Mouse (Mus musculus) ES-Bruce4 (cell line): Measurements from ENCODE around the gene Vgll4. TPM values are rescaled to one million over a fixed set of nuclear protein-coding genes. Genes with fewer than 3 reads are reported as not detected.

Experiments
- H3K27ac ChIP-seq: 2 replicates; pipeline ENCODE4 v1.5.1; 2012; ENCODE audit warnings: low read length, inconsistent platforms; ENCODE audit not compliant: insufficient read depth
- H3K27me3 ChIP-seq: 2 replicates; pipeline ENCODE4 v1.6.1; 2012; ENCODE audit warnings: mild to moderate bottlenecking, low read length, inconsistent platforms; ENCODE audit not compliant: control insufficient read depth, poor library complexity, insufficient read depth, severe bottlenecking
- H3K36me3 ChIP-seq: 2 replicates; pipeline ENCODE4 v1.6.1; 2012; ENCODE audit warnings: inconsistent platforms, mild to moderate bottlenecking, low read length, moderate library complexity; ENCODE audit not compliant: control insufficient read depth, poor library complexity, insufficient read depth, severe bottlenecking
- H3K4me1 ChIP-seq: one replicate; pipeline ENCODE4 v1.8.1; 2011; ENCODE audit warnings: low read length; ENCODE audit not compliant: control insufficient read depth, insufficient read depth
- H3K4me3 ChIP-seq: 2 replicates; pipeline ENCODE4 v1.5.1; 2011; ENCODE audit warnings: low read depth, mild to moderate bottlenecking, low read length
- H3K9ac ChIP-seq: 2 replicates; pipeline ENCODE4 v1.6.1; 2012; ENCODE audit warnings: low read depth, mild to moderate bottlenecking, inconsistent platforms; ENCODE audit not compliant: poor library complexity, severe bottlenecking
- H3K9me3 ChIP-seq: replicated peaks from 2 replicates; pipeline ENCODE4 v1.6.1; 2012; ENCODE audit warnings: mild to moderate bottlenecking, low read length, inconsistent platforms; ENCODE audit not compliant: control insufficient read depth, poor library complexity, insufficient read depth, severe bottlenecking
- CTCF ChIP-seq: IDR thresholded peaks from one replicate; pipeline ENCODE4 v1.8.1; 2011; ENCODE audit warnings: low read depth, low read length
- EP300 ChIP-seq: IDR thresholded peaks from 2 replicates; pipeline ENCODE4 v1.6.1; 2011; ENCODE audit warnings: low read depth, low read length; ENCODE audit not compliant: insufficient read depth
- POLR2A ChIP-seq: IDR thresholded peaks from one replicate; pipeline ENCODE4 v1.8.1; 2011; ENCODE audit warnings: low read length; ENCODE audit not compliant: insufficient read depth
- polyA plus RNA-seq: library from polyadenylated mRNA; stranded (reverse); fragments of >200 nt; gene quantifications from 2 replicates; pipeline ENCODE4 v1.2.4, GENCODE M21; 2011; ENCODE audit warnings: low read depth; ENCODE audit not compliant: missing spikeins, insufficient read depth, insufficient read length

Gene Vgll4
- polyA plus RNA-seq, 1 experiment, result 37.3 TPM

- Histone ChIP-seq H3K9me3 (no peaks in the 10 kb centered on the region), H3K4me3 (no peak overlapping the region), H3K27ac (no peak overlapping the region), H3K4me1 (no peaks in the 10 kb centered on the region), H3K27me3 (no peaks in the 10 kb centered on the region), H3K9ac (no peak overlapping the region), H3K36me3 (no peaks in the 10 kb centered on the region)
- TF ChIP-seq POLR2A (no peak), CTCF (no peak), EP300 (no peak)
These were observed 111.1 kb downstream of the Vgll4 start for GRCm38 (mm10) chr6:114858722-114859053.

- no peaks in the 10 kb centered on the region for H3K4me1 ChIP-seq
- H3K36me3 ChIP-seq, result no peaks in the 10 kb centered on the region
- TF ChIP-seq EP300 (no peak), CTCF (no peak), POLR2A (no peak)
- no peak overlapping the region for H3K9ac ChIP-seq
- H3K4me3 ChIP-seq, result no peak overlapping the region
- H3K27ac ChIP-seq, result no peak overlapping the region
- no peaks in the 10 kb centered on the region for H3K27me3 ChIP-seq
- H3K9me3 ChIP-seq, result no peaks in the 10 kb centered on the region
These were observed 111.6 kb downstream of the Vgll4 start for GRCm38 (mm10) chr6:114857996-114858721.

- no peak overlapping the region for H3K4me3 ChIP-seq
- H3K27me3 ChIP-seq, result no peaks in the 10 kb centered on the region
- H3K36me3 ChIP-seq, result no peaks in the 10 kb centered on the region
- H3K9ac ChIP-seq, result no peak overlapping the region
- TF ChIP-seq POLR2A (no peak), CTCF (no peak), EP300 (no peak)
- no peaks in the 10 kb centered on the region for H3K4me1 ChIP-seq
- no peak overlapping the region for H3K27ac ChIP-seq
- no peaks in the 10 kb centered on the region for H3K9me3 ChIP-seq
These were observed 113.3 kb downstream of the Vgll4 start for GRCm38 (mm10) chr6:114856501-114856900.

DNA sequence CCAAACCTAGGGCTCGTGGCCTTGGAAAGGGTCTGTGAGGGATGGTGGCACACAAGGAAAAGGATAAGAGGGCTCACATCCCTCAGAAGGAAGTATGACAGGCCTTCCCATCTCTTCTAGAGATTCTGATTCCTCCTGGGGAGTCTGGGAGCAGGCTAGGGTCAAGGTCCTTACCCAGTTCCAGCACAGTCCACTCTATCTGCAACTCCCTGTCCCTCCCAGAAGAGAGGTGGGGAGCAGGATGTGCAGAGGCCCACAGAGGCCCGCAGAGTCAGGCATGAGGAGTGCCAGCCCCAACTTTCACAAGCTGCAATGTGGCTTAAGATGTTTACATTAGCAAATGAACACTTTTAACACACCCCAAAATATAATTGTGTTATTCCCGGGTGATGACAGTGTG lies 114.2 kb downstream of the Vgll4 start:
- Histone ChIP-seq H3K4me3 (no peak overlapping the region), H3K27me3 (no peaks in the 10 kb centered on the region), H3K27ac (no peak overlapping the region), H3K4me1 (no peaks in the 10 kb centered on the region), H3K9me3 (no peaks in the 10 kb centered on the region), H3K36me3 (no peaks in the 10 kb centered on the region), H3K9ac (no peak overlapping the region)
- TF ChIP-seq POLR2A (no peak), EP300 (no peak), CTCF (no peak)

DNA sequence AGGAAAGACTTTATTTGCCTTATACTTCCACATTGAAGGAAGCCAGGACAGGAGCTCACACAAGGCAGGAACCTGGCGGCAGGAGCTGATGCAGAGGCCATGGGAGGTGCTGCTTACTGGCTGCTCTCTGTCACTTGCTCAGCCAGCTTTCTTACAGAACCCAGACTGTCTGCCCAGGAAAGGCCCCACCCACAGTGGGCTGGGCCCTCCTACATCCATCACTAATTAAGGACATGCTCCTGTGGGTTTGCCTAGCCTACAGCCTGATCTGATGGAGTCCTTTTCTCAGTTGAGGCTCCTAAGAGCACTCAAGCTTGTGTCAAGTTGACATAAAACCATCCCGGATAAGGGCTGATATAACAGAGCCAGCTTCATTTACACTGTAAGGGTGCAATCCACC lies 115.4 kb downstream of the Vgll4 start:
- Histone ChIP-seq H3K27ac (no peak overlapping the region), H3K9me3 (no peaks in the 10 kb centered on the region), H3K27me3 (no peaks in the 10 kb centered on the region), H3K9ac (no peak overlapping the region), H3K4me3 (no peak overlapping the region), H3K4me1 (no peaks in the 10 kb centered on the region), H3K36me3 (no peaks in the 10 kb centered on the region)
- TF ChIP-seq POLR2A, result no peak
- TF ChIP-seq EP300, result no peak
- no peak for TF ChIP-seq CTCF

DNA sequence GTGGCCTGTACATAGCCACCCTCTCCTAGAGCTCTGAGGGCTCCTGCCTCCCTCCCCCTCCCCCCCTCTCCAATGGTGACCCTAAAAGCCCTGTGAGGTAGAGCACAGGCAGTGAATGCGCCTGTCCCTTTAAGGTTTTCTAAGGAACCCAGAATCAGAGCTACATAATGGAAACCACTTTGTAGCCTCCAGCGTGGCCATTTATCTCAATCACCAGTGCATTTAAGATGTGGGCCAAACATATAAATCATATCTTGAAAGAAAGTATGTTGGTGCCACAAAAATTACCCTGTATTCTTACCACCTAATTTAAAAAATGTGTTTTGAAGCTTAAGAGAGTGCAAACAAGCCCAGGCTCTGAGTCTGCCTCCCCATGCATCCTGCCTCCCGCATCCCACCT lies 117.1 kb downstream of the Vgll4 start:
- no peaks in the 10 kb centered on the region for H3K36me3 ChIP-seq
- no peak for TF ChIP-seq CTCF
- no peak for TF ChIP-seq POLR2A
- no peak for TF ChIP-seq EP300
- no peak overlapping the region for H3K4me3 ChIP-seq
- H3K27me3 ChIP-seq, result no peaks in the 10 kb centered on the region
- H3K27ac ChIP-seq, result no peak overlapping the region
- no peaks in the 10 kb centered on the region for H3K4me1 ChIP-seq
- H3K9ac ChIP-seq, result no peak overlapping the region
- no peaks in the 10 kb centered on the region for H3K9me3 ChIP-seq
